Mouse (Mus musculus) heart, adult 8-10 months (tissue): ENCODE measurements at regions not wholly inside any gene's neighbourhood (a gene's known extent, or its start where the extent isn't known, plus 50 kb on each side); places are given as distances from the start of the nearest gene placed in this dataset.
A peak's percentile ranks its signal among the peaks of the same experiment; 100 is the strongest.
"Not testable (repeated sequence)": the region's sequence is repeated elsewhere in the genome, so short reads cannot be mapped to it uniquely, and the experiment has no call there.

Source experiments
- DNase-seq: peaks from one replicate; pipeline ENCODE4 v3.0.0; 2022; ENCODE audit warnings: low spot score

GRCm38 (mm10) chr13:57055409-57056195 is 159.8 kb upstream of the Trpc7 start:
- DNase-seq = no peak

GRCm38 (mm10) chr13:57053361-57053760 is 157.6 kb upstream of the Trpc7 start:
- no peak for DNase-seq

- peak; percentile 11 for DNase-seq
Observed at GRCm38 (mm10) chr13:57046130-57046529, 150.3 kb upstream of the Trpc7 start.

- no peak for DNase-seq
Observed at GRCm38 (mm10) chr13:57044455-57044854, 148.7 kb upstream of the Trpc7 start.

GRCm38 (mm10) chr13:57043316-57043974 is 147.7 kb upstream of the Trpc7 start:
- DNase-seq = peak; percentile 2

- DNase-seq = no peak
Observed at GRCm38 (mm10) chr13:57042514-57042913, 146.7 kb upstream of the Trpc7 start.

GRCm38 (mm10) chr13:57032871-57033270 is 137.1 kb upstream of the Trpc7 start:
- no peak for DNase-seq

- DNase-seq = no peak
Observed at GRCm38 (mm10) chr13:57017553-57018341, 122.0 kb upstream of the Trpc7 start.

GRCm38 (mm10) chr13:57016465-57017272 is 120.9 kb upstream of the Trpc7 start:
- no peak for DNase-seq

GRCm38 (mm10) chr13:57007236-57007635 is 111.4 kb upstream of the Trpc7 start:
- DNase-seq = not testable (repeated sequence)

GRCm38 (mm10) chr13:57003565-57004132 is 107.9 kb upstream of the Trpc7 start:
- no peak for DNase-seq

- no peak for DNase-seq
Observed at GRCm38 (mm10) chr13:56992022-56992421, 96.2 kb upstream of the Trpc7 start.

- no peak for DNase-seq
Observed at GRCm38 (mm10) chr13:56974063-56974462, 78.3 kb upstream of the Trpc7 start.

- no peak for DNase-seq
Observed at GRCm38 (mm10) chr13:56955358-56955757, 59.6 kb upstream of the Trpc7 start.

- no peak for DNase-seq
Observed at GRCm38 (mm10) chr13:56948086-56948485, 52.3 kb upstream of the Trpc7 start.

GRCm38 (mm10) chr13:56947266-56947665 is 51.5 kb upstream of the Trpc7 start:
- no peak for DNase-seq
